Mouse (Mus musculus) bone marrow, adult 2 months (tissue): ENCODE results near the gene Olfr1140. TPM values are rescaled to one million over a fixed set of nuclear protein-coding genes. Genes with fewer than 3 reads are reported as not detected.

Source experiments
- H3K27ac ChIP-seq: fragments of 200-500 bp; 2 replicates; pipeline ENCODE4 v1.5.1; 2012; ENCODE audit warnings: low read depth, mild to moderate bottlenecking, control low read depth, inconsistent platforms, low read length; ENCODE audit not compliant: control insufficient read depth, poor library complexity, insufficient read depth
- H3K4me1 ChIP-seq: fragments of 200-500 bp; 2 replicates; pipeline ENCODE4 v1.6.1; 2011; ENCODE audit warnings: low read length; ENCODE audit not compliant: control insufficient read depth, insufficient read depth
- H3K4me3 ChIP-seq: fragments of 200-500 bp; replicated peaks from 2 replicates; pipeline ENCODE3; 2011; ENCODE audit warnings: mild to moderate bottlenecking, low read depth, low read length, control low read depth; ENCODE audit not compliant: control insufficient read depth
- CTCF ChIP-seq: fragments of 200-500 bp; IDR thresholded peaks from 2 replicates; pipeline ENCODE4 v1.5.1; 2011; ENCODE audit warnings: low read length, control low read depth; ENCODE audit not compliant: control insufficient read depth, insufficient read depth
- POLR2A ChIP-seq: fragments of 200-500 bp; IDR thresholded peaks from 2 replicates; pipeline ENCODE4 v1.6.1; 2011; ENCODE audit warnings: low read depth, mild to moderate bottlenecking, control low read depth, low read length, borderline replicate concordance; ENCODE audit not compliant: control insufficient read depth
- WGBS: fragments of 180-500 bp; shearing (Covaris S2); methylation state at CpG from one replicate; pipeline ENCODE4 v1.1.7; 2018; 5-methylcytosine and 5-hydroxymethylcytosine counted together
- polyA plus RNA-seq: library from polyadenylated mRNA; stranded (reverse); fragments of >200 nt; gene quantifications from 2 replicates; pipeline ENCODE4 v1.2.4, GENCODE M21; 2011; ENCODE audit warnings: low replicate concordance; ENCODE audit not compliant: missing spikeins, insufficient read depth, insufficient read length

Olfr1140 gene
- not detected in 2 replicates for polyA plus RNA-seq

DNA sequence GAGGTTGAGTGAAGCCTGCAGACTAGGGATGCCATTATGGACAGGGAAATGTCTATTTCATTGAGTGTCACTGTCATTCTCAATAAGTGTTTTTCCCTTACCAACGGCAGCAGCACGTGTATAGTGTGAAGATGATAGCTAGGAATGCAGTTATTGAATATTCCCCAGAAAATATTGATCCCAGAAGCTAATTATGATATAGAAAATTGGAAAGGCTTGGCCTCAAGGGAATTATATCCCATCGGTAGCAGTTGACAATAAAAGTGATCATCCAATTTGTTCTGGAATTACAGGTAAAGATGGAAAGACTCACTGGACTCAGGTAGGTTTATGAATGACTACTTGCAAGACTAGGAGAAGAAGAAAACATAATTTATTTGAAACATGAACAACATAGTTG is at the start of gene Olfr1140:
TSS of gene Olfr1140 (plus strand) at position 301 of the 400 bp plus-strand sequence.
- H3K4me1 ChIP-seq = no peaks in the 10 kb centered on the region
- 68% methylated on average over 3 of the region's 3 CpGs for WGBS
- TF ChIP-seq POLR2A (no peak), CTCF (no peak)
- H3K27ac ChIP-seq = no peak within 1 kb of the TSS
- no peak within 1 kb of the TSS for H3K4me3 ChIP-seq

DNA sequence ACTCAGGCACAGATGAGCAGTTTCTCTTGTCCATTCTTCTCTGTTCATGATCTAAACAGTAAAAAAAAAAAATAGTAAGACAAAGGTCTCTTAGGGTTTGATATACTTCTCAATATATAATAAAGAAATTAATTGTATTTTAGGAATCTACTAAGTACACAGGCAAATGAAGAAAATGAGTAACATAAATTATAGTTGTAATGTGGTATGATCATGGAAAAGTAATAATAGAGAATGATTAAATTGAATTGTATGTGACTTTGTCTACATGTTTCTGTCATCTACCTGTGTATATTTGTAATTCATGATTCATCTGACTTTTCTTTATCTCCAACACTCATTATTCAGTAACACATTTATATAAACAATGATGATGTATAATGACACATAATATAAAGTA is 49.7 kb upstream of the Olfr1140 start, which contains the start of gene Olfr1136:
TSS of gene Olfr1136 (minus strand) at position 101 of the 400 bp plus-strand sequence.
- no peak within 1 kb of the TSS for H3K27ac ChIP-seq
- no peak for TF ChIP-seq POLR2A
- no peak for TF ChIP-seq CTCF
- no peak within 1 kb of the TSS for H3K4me3 ChIP-seq
- no peaks in the 10 kb centered on the region for H3K4me1 ChIP-seq

DNA sequence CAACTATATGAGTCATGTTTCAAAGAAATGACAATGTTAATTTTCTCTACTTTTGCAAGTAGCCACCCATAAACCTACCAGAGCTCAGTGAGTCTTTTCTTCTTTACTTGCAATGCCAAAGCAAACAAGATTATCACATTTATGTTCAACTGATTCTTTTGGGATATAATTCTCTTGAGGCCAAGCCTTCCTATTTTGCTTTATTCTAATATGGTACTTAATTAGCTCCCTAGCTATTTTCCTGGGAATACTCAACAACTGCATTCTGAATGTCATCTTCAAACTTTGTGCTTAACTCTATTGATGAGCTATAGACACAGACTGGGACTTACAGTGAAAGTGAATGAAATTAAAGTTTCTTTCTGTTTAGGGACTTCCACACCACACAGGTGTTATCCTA is 30.5 kb upstream of the Olfr1140 start, which contains the start of gene Olfr1137:
TSS of gene Olfr1137 (minus strand) at position 101 of the 400 bp plus-strand sequence.
- no peaks in the 10 kb centered on the region for H3K4me1 ChIP-seq
- TF ChIP-seq POLR2A (no peak), CTCF (no peak)
- H3K27ac ChIP-seq = no peak within 1 kb of the TSS
- H3K4me3 ChIP-seq = no peak within 1 kb of the TSS

DNA sequence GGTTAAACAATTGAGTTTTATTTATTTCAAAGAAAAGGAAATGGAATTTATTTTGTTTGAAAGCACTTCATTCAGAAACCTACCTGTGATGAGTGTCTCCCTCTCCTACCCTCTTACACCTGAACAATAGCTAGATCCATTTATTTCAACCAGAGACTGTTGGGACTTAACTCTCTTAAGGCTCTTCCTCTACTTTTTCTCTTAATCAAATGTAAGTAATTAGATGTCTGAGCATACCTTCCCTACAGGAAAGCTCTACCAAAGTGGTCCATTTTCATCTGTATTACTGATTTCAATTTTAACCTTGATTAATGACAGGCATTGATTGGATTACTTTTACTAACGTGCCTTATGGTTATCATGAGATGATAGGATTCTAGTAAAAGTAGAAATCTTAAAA is 3.7 kb upstream of the Olfr1140 start, which contains the start of gene Olfr1138:
TSS of gene Olfr1138 (minus strand) at position 101 of the 400 bp plus-strand sequence.
- Histone ChIP-seq H3K4me3 (no peak within 1 kb of the TSS), H3K4me1 (no peaks in the 10 kb centered on the region), H3K27ac (no peak within 1 kb of the TSS)
- WGBS = 65% methylated on average over 1 of the region's 1 CpGs
- TF ChIP-seq POLR2A (no peak), CTCF (no peak)

DNA sequence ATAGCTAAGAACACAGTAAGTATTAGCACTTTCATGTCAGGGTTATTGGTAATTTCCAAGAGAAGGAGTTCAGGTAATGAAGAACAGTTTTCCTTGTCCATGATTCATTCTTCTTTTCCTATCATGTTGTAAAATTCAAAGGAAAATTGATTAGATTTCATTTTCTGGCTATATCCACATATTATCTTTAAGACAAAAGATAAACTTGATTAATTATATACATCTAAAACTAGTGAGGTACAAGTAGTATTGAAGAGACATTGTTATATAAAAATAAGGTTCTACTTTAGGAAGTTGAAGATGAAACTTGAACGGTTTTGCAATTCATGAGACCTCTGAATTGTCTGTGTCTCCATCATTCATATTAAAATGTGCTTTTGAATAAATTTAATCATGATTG is 10.3 kb downstream of the Olfr1140 start, which contains the start of gene Olfr1141:
TSS of gene Olfr1141 (minus strand) at position 101 of the 400 bp plus-strand sequence.
- Histone ChIP-seq H3K27ac (no peak within 1 kb of the TSS), H3K4me1 (no peaks in the 10 kb centered on the region), H3K4me3 (no peak within 1 kb of the TSS)
- 70% methylated on average over 1 of the region's 1 CpGs for WGBS
- no peak for TF ChIP-seq CTCF
- no peak for TF ChIP-seq POLR2A

DNA sequence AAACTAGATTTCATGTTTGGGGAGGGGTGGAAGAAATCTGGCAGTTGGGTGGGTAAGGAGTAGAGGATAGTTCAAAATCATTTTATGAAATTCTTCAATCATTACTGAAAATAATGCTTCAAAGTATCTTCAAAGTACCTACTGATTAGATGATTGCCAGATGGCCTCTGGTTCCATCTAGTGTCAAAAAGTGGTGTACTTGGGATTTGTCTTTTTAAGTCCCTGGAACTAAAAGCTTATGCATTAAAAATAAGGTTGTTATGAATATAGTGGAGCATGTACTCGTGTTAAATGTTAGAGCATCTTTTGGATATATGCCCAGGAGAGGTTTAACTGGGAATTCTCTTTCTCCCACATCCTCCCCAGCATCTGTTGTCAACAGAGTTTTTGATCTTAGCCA is 32.6 kb downstream of the Olfr1140 start:
- WGBS = 27% methylated on average over 1 of the region's 1 CpGs
- Histone ChIP-seq H3K4me1 (no peaks in the 10 kb centered on the region), H3K27ac (no peak overlapping the region), H3K4me3 (no peak overlapping the region)
- no peak for TF ChIP-seq CTCF
- no peak for TF ChIP-seq POLR2A

DNA sequence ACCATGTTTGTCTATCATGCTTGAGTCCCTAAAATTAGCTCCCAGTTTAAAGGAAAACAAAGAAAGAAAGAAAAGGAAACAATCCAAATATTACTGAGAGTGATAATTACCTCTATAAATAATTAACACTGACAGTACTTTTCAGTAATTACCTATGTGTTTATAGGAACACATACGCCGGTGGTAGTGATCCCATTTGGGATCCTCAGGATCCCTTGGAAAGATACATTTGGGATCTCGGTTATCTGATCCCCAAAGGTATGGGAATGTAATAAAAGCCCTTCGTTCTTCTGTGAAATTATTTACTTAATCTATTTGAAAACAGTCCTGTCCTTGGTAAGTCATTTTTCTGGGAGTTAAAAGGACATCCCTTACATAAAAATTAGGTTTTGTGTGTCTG is 35.6 kb downstream of the Olfr1140 start, which contains the start of gene Olfr152:
TSS of gene Olfr152 (plus strand) at position 301 of the 400 bp plus-strand sequence.
- no peaks in the 10 kb centered on the region for H3K4me1 ChIP-seq
- no peak within 1 kb of the TSS for H3K4me3 ChIP-seq
- 71% methylated on average over 4 of the region's 4 CpGs for WGBS
- no peak within 1 kb of the TSS for H3K27ac ChIP-seq
- TF ChIP-seq POLR2A (no peak), CTCF (no peak)

Other genes with a start within 250 kb of the Olfr1140 start
- gene Pramel7, start 246.7 kb upstream of the Olfr1140 start, polyA plus RNA-seq = not detected in 2 replicates
- gene Pramel6, start 237.2 kb upstream of the Olfr1140 start, polyA plus RNA-seq = 1.5 TPM in 1 of 2 replicates, not detected in the other
- gene Olfr153, start 212.0 kb upstream of the Olfr1140 start, polyA plus RNA-seq = not detected in 2 replicates
- not detected in 2 replicates for gene Olfr1128, start 198.2 kb upstream of the Olfr1140 start, polyA plus RNA-seq
- not detected in 2 replicates for gene Olfr1129, start 169.8 kb upstream of the Olfr1140 start, polyA plus RNA-seq
- not detected in 2 replicates for gene Olfr1130, start 137.5 kb upstream of the Olfr1140 start, polyA plus RNA-seq
- not detected in 2 replicates for gene Olfr1131, start 116.6 kb upstream of the Olfr1140 start, polyA plus RNA-seq
- gene Olfr1132, start 106.2 kb upstream of the Olfr1140 start, polyA plus RNA-seq = not detected in 2 replicates
- not detected in 2 replicates for gene Olfr1133, start 96.4 kb upstream of the Olfr1140 start, polyA plus RNA-seq
- gene Olfr1134, start 85.3 kb upstream of the Olfr1140 start, polyA plus RNA-seq = not detected in 2 replicates
- gene Olfr1135, start 70.1 kb upstream of the Olfr1140 start, polyA plus RNA-seq = not detected in 2 replicates
- gene Olfr1136, start 49.8 kb upstream of the Olfr1140 start, polyA plus RNA-seq = not detected in 2 replicates
- gene Olfr1137, start 30.6 kb upstream of the Olfr1140 start, polyA plus RNA-seq = not detected in 2 replicates
- gene Olfr1138, start 3.8 kb upstream of the Olfr1140 start, polyA plus RNA-seq = not detected in 2 replicates
- not detected in 2 replicates for gene Olfr1141, start 10.2 kb downstream of the Olfr1140 start, polyA plus RNA-seq
- gene Olfr152, start 35.7 kb downstream of the Olfr1140 start, polyA plus RNA-seq = not detected in 2 replicates
- not detected in 2 replicates for gene Olfr1143, start 56.8 kb downstream of the Olfr1140 start, polyA plus RNA-seq
- gene Olfr1145, start 66.1 kb downstream of the Olfr1140 start, polyA plus RNA-seq = not detected in 2 replicates
- gene Olfr1148, start 86.8 kb downstream of the Olfr1140 start, polyA plus RNA-seq = not detected in 2 replicates
- not detected in 2 replicates for gene Olfr1150-ps1, start 100.2 kb downstream of the Olfr1140 start, polyA plus RNA-seq
- gene Olfr1151, start 112.1 kb downstream of the Olfr1140 start, polyA plus RNA-seq = not detected in 2 replicates
- 0.54 and 1.6 TPM in 2 replicates for gene Olfr1152, start 122.7 kb downstream of the Olfr1140 start, polyA plus RNA-seq
- gene Olfr1153, start 151.2 kb downstream of the Olfr1140 start, polyA plus RNA-seq = not detected in 2 replicates
- gene Olfr1154, start 161.4 kb downstream of the Olfr1140 start, polyA plus RNA-seq = not detected in 2 replicates
- gene Olfr1155, start 201.4 kb downstream of the Olfr1140 start, polyA plus RNA-seq = not detected in 2 replicates
- not detected in 2 replicates for gene Olfr1156, start 209.3 kb downstream of the Olfr1140 start, polyA plus RNA-seq
- gene Olfr1157, start 224.5 kb downstream of the Olfr1140 start, polyA plus RNA-seq = not detected in 2 replicates
- gene Olfr74, start 230.9 kb downstream of the Olfr1140 start, polyA plus RNA-seq = not detected in 2 replicates
- not detected in 2 replicates for gene Olfr1158, start 246.4 kb downstream of the Olfr1140 start, polyA plus RNA-seq